16 mouse cellular contexts compared by ENCODE assay signal in the genomic region with DNA sequence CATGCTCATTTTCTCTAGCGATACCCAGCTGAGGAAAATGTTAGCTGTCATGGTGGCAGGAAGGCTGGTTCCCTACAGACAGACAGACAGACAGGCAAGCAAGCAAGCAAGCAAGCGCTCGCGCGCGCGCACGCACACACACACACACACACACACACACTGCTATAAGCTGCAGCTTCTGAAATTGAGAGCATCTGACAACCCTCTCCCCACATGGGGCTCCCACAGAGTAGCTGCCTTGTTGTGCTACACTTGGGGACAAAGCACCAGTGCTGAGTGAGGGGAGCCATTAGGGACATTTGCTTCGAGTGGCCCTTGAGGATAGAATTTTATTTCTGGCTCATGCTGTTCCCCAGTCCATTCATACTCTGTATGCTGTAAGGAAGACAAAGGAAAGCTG. TPM values are rescaled to one million over a fixed set of nuclear protein-coding genes. Genes with fewer than 3 reads are reported as not detected.
DNase-seq lines count a peak whose midpoint lies in the region; ATAC-seq and TF ChIP-seq lines count a peak whose summit lies in the region.
"Had no signal": no experiment of that assay in that cellular context is flagged by ENCODE, and none has a peak within 500 bp of the region (broad histone marks: within the 10 kb centered on the region; RNA-seq: fewer than 3 reads in every experiment).

No protein-coding gene starts in this region.

- peak overlapping the region; percentile 72 for H3K27ac ChIP-seq in layer of hippocampus, adult 2 months
- H3K27ac ChIP-seq in hindbrain, embryonic 10.5 days = peak overlapping the region; percentile 71
- peak overlapping the region; percentile 78 for H3K27ac ChIP-seq in midbrain, embryonic 10.5 days (replicated peaks)
- 0 out of 2 replicates have a peak overlapping the region, but pooled peaks have one; percentile 72 for H3K27ac ChIP-seq in neural tube, embryonic 15.5 days (replicated peaks)
- H3K27ac ChIP-seq: kidney, embryonic 15.5 days; left cerebral cortex, adult 2 months; liver, embryonic 13.5 days had no signal

- H3K27me3 ChIP-seq in hindbrain, embryonic 10.5 days (ENCODE audit: insufficient read depth, poor library complexity, severe bottlenecking) = peaks cover 30% of the 10 kb centered on the region
- peaks cover 19% of the 10 kb centered on the region for H3K27me3 ChIP-seq in midbrain, embryonic 10.5 days (ENCODE audit: low read depth, poor library complexity, severe bottlenecking)
- no peaks in the 10 kb centered on the region for H3K27me3 ChIP-seq in neural tube, embryonic 15.5 days (replicated peaks)

- ATAC-seq in neural tube, embryonic 15.5 days (ENCODE audit: low FRiP score) = no peak

- no peaks in the 10 kb centered on the region for H3K9me3 ChIP-seq in hindbrain, embryonic 10.5 days
- H3K9me3 ChIP-seq in midbrain, embryonic 10.5 days (replicated peaks) = no peaks in the 10 kb centered on the region
- H3K9me3 ChIP-seq in neural tube, embryonic 15.5 days (replicated peaks) = no peaks in the 10 kb centered on the region
- H3K9me3 ChIP-seq: kidney, embryonic 15.5 days; liver, embryonic 13.5 days had no signal

- no peak overlapping the region for H3K4me2 ChIP-seq in neural tube, embryonic 15.5 days
- H3K4me2 ChIP-seq: kidney, embryonic 15.5 days; liver, embryonic 13.5 days had no signal

- 82% methylated on average over 9 of the region's 9 CpGs for WGBS in hindbrain, embryonic 10.5 days
- 79% methylated on average over 9 of the region's 9 CpGs for WGBS in midbrain, embryonic 10.5 days
- 76% methylated on average over 9 of the region's 9 CpGs for whole genome bisulfite sequencing in neural tube, embryonic 15.5 days

- no peak overlapping the region for H3K9ac ChIP-seq in neural tube, embryonic 15.5 days (replicated peaks)
- H3K9ac ChIP-seq: kidney, embryonic 15.5 days; liver, embryonic 13.5 days had no signal

- no peak overlapping the region for H3K4me3 ChIP-seq in layer of hippocampus, adult 2 months
- no peak overlapping the region for H3K4me3 ChIP-seq in hindbrain, embryonic 10.5 days
- no peak overlapping the region for H3K4me3 ChIP-seq in midbrain, embryonic 10.5 days
- H3K4me3 ChIP-seq in neural tube, embryonic 15.5 days (replicated peaks) = no peak overlapping the region
- H3K4me3 ChIP-seq: kidney, embryonic 15.5 days; left cerebral cortex, adult 2 months; liver, embryonic 13.5 days had no signal

- no peak for DNase-seq in layer of hippocampus, adult 2 months (ENCODE audit: low spot score in 2 of 2)
- no peak for DNase-seq in layer of hippocampus, adult 8-10 months (ENCODE audit: low spot score in 2 of 2)
- DNase-seq in hindbrain, embryonic 10.5 days (ENCODE audit: low spot score) = peak; percentile 24
- DNase-seq in midbrain, embryonic 10.5 days (ENCODE audit: low spot score) = no peak
- DNase-seq in thymus, postnatal 14 days = no peak
- DNase-seq in heart, adult 11 months = no peak
- DNase-seq in heart, postnatal 4 days = no peak
- DNase-seq: adrenal gland, postnatal 10 days; cerebellum, adult 9-10 months; gastrocnemius, postnatal 10 days; heart, postnatal 10 days; liver, embryonic 13.5 days had no signal

- peaks cover 42% of the 10 kb centered on the region for H3K4me1 ChIP-seq in hindbrain, embryonic 10.5 days (replicated peaks)
- H3K4me1 ChIP-seq in midbrain, embryonic 10.5 days = peaks cover 40% of the 10 kb centered on the region
- peaks cover 33% of the 10 kb centered on the region for H3K4me1 ChIP-seq in neural tube, embryonic 15.5 days
- H3K4me1 ChIP-seq: liver, embryonic 13.5 days had no signal

- no peak for TF ChIP-seq CTCF in layer of hippocampus, adult 2 months (conservative IDR thresholded peaks at IDR 0.05)

- no peaks in the 10 kb centered on the region for H3K36me3 ChIP-seq in hindbrain, embryonic 10.5 days
- H3K36me3 ChIP-seq in midbrain, embryonic 10.5 days = no peaks in the 10 kb centered on the region
- no peaks in the 10 kb centered on the region for H3K36me3 ChIP-seq in neural tube, embryonic 15.5 days
- H3K36me3 ChIP-seq: kidney, embryonic 15.5 days; liver, embryonic 13.5 days had no signal

RNA-seq across cellular contexts. Expression of a gene that starts 42.2 kb away (rescaled TPM):
- 100 to 1,000 TPM; 218 to 236 TPM for total RNA-seq in layer of hippocampus, adult 2 months (2021)
- total RNA-seq in layer of hippocampus, adult 8-10 months (2022) = 100 to 1,000 TPM; 182 to 196 (median 188) TPM
- 7.3 and 10.4 TPM in 2 replicates for polyA plus RNA-seq in hindbrain, embryonic 10.5 days (2016; fragmentation: Nextera tagmentation; extraction: Ambion mirVana)
- polyA plus RNA-seq in midbrain, embryonic 10.5 days (2016; fragmentation: Nextera tagmentation; extraction: Ambion mirVana) = 7.6 and 10.2 TPM in 2 replicates
- polyA plus RNA-seq in neural tube, embryonic 15.5 days (2015; fragmentation: Nextera tagmentation; extraction: Ambion mirVana) = 40.5 and 45.9 TPM in 2 replicates
- total RNA-seq in heart, postnatal 4 days (2021) = 1 to 10 TPM; 8.0 to 8.6 TPM
- total RNA-seq: neutrophil, adult 5-6 weeks had no signal

Comparison
In these comparisons a context has a peak if more than half of its experiments do, and no peak if none do; other contexts are left out.
1. RNA of a gene that starts 42.2 kb away (total RNA-seq): 218 to 236 TPM in layer of hippocampus, adult 2 months and 182 to 196 TPM in layer of hippocampus, adult 8-10 months; 8.0 to 8.6 TPM in heart, postnatal 4 days; every median in the first group is over 10 times any median in the second.
2. Peak in every context shown above with its lines, with median percentiles within 50 percentile points of each other: H3K27ac ChIP-seq.